Mouse (Mus musculus) megakaryocyte, embryonic 14.5 days (primary cell): ENCODE data around the gene Mxra7.

Experiments
- FLI1 ChIP-seq: IDR thresholded peaks from 2 replicates; pipeline ENCODE4 v1.6.1; 2012; ENCODE audit warnings: low read length, inconsistent platforms, mixed read lengths
- GATA1 ChIP-seq: IDR thresholded peaks from 3 replicates; pipeline ENCODE4 v1.6.1; 2012; ENCODE audit warnings: mixed read lengths, low read length, inconsistent platforms, borderline replicate concordance

DNA sequence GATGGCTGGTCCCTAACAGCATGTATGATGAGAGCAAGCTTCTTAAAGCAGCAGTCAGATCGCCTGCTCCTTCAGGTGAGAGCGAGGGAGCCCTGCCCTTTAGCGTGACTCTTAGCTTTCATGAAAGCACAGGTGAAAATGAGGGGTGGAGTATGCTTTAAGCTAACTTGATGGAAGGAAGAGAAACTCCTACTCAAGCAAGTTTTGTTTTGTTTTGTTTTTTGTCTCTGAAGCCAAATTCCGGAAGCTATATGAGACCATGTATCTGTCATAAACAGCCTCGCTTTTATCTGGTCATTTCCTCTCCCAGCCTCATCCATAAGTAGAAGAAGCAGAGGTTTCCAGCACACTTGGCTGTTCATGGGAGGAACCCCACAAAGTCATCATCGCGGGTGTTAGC is 52.4 kb downstream of the Mxra7 start, which contains the start of gene St6galnac1:
- TF ChIP-seq GATA1 (no peak), FLI1 (no peak)
